Mouse (Mus musculus) mouse embryonic stem cell (cell line): ENCODE measurements around the gene Pgc.

ENCODE experiments used
- in situ Hi-C, 2 experiments: fragments of 300-500 bp; cut with MboI; formaldehyde crosslinking; loops; 1 replicate in 1 of 2; 3 replicates in 1 of 2; pipeline ENCODE4 v1.14.3; 2019 to 2020; ENCODE audit warnings: low sequenced_read_pairs in 2 of 2, low pct_unique_long_range_greater_than_20kb in 1 of 2, mixed read lengths in 1 of 2; ENCODE audit not compliant: unreplicated experiment in 1 of 2

Pgc gene

GRCm38 (mm10) chr17:47767456-47768141, 41.0 kb downstream of the Pgc start:
- in situ Hi-C loops: no loop called here

- in situ Hi-C loops: no loop called here
Observed at GRCm38 (mm10) chr17:47768707-47769276, 42.1 kb downstream of the Pgc start.

GRCm38 (mm10) chr17:47769389-47770299, 43.0 kb downstream of the Pgc start:
- in situ Hi-C loops: no loop called here

GRCm38 (mm10) chr17:47773604-47774003, 47.0 kb downstream of the Pgc start:
- in situ Hi-C loops: no loop called here

- in situ Hi-C loops: no loop called here
Observed at GRCm38 (mm10) chr17:47777141-47777540, 50.5 kb downstream of the Pgc start.

GRCm38 (mm10) chr17:47780470-47780869, 53.8 kb downstream of the Pgc start:
- in situ Hi-C loops: no loop called here

GRCm38 (mm10) chr17:47782486-47782885, 55.8 kb downstream of the Pgc start:
- in situ Hi-C loops: no loop called here

GRCm38 (mm10) chr17:47783445-47784223, 57.0 kb downstream of the Pgc start:
- in situ Hi-C loops: no loop called here
